Mouse (Mus musculus): ENCODE measurements around the gene Ksr1.
"Not testable (repeated sequence)": the region's sequence is repeated elsewhere in the genome, so short reads cannot be mapped to it uniquely, and the experiment has no call there.

Ksr1 gene

GRCm38 (mm10) chr11:79005578-79006394 is 140.4 kb downstream of the Ksr1 start:
- no peak for DNase-seq

DNA sequence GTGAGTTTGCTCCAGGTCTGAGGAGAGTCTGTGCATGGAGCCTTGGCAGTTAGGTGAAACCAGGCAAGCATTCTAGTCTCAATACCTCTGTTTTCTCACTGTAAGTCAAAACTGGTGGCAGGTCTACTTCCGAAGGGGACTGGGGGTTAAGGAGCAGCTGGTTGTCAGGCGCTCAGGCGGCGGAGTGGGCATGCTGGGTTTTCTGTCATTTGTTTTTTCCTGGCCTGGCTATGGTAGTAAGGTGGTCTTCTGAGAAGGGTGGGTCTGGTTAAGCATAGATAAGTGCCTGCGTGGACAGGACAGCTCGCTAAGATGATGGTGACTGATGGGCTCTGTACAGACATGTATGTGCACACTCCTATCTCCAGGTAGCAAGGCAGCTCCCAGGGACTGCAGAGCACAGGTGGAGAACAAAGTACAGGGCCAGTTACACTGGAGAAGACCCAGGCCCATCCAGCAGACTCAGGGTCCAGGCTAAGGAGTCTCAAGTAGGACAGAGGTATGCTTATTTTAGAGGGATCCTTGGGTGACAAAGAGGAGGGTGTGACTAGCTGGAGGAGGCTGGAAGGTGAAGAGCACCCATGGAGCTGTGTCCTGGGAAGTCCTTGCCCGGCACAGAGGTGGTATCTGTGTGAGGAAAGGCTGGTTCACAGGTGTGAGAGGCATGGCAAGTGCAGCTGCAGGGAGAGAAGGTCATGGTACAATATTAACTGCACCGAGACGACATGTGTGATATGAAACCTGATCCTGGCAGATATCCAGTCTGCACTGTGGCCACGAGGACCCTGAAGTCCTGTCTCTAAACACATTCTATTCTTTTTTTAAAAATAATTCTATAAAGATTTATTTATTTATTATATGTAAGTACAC is 142.2 kb downstream of the Ksr1 start:
- no peak for DNase-seq

DNA sequence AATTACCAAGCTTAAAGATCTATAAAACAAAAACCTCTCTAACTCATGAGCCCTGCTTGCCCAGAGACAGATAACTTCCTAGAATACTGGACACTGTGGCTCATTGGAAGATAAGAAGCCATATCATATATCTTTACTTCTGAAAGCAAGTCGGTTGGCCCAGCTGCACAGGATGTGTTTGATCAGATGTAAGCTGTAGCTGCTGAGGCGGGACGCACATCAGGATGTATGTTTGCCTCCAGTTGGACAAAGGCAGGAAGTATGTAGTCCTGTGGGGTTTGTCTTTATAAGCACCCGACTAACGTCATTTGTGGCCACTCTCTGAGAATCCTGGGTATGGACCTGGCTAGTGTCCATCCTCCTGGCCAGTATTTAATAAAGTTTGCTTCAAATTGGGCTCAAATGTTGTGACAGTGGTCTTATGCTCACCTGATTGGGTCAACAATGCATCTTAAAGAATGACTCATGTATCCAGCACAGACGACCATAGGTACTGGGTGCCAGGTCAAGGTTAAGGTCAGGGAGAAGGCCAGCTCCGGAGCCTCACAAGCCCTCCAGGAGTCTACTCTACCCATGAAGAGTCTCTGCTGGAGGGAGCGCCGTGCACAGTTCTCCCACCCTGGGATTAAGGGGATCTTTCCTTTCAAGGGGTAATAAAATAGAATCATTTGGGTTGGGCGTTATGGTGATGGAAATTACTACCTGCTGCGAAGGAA is 143.0 kb downstream of the Ksr1 start:
- no peak for DNase-seq

DNA sequence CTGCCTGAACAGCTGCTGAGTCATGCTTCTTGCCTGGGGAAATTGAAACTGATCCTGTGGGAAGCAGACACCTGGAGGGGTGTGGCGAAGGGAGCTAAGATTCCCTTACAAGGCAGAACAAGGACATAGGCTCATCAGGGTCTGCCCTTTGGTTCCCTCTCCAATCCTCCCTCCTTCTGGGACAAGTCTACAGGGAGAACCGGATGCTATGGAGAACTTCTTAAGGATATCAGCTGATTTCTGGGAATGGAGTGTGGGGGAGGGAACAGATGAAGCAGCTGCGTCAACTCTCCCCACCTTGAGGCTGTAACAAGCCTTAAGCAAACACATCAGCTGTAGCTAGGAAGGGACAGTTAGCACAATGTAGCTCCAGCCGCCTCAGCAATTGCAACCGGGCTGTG is 143.7 kb downstream of the Ksr1 start:
- no peak for DNase-seq

DNA sequence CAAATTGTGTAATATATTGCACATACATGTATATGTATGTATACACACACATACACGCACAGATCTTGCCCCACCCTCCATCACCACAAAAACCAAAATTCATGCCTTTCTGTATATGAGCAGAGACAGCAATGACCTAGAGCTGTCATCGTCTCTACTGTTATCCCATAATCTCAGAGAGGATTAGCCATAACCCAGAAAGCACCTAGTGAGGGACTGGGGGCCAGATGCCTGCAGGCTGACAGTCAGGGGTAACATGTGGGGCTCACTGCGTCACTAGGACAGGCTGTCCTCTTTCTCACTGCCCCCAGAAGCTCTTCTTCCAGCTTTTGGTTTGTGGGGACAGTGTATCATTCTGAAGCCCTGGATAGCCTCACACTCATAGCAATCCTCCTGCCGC is 144.3 kb downstream of the Ksr1 start:
- DNase-seq, result no peak

DNA sequence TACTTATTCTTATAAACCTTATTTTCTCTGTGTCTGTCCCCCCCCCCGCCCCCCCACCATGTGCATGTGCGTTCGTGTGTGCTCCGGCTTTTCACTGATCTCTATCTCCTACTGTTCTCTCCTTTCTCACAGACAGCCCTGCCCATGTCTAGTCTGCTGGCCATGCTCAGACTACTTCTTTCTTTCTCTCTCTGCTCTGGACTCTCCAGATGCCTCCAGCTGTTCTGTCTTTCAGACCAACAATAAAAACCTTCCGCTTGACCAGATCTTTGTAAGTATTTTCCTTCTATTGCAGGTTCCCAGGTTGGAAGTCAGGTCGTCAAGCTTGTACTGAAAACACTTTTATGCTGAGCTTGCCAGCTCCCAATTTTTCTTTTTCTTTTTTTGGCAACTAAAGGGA is 147.1 kb downstream of the Ksr1 start:
- no peak for DNase-seq

GRCm38 (mm10) chr11:78990875-78991543 is 155.2 kb downstream of the Ksr1 start:
- DNase-seq, result not testable (repeated sequence)

DNA sequence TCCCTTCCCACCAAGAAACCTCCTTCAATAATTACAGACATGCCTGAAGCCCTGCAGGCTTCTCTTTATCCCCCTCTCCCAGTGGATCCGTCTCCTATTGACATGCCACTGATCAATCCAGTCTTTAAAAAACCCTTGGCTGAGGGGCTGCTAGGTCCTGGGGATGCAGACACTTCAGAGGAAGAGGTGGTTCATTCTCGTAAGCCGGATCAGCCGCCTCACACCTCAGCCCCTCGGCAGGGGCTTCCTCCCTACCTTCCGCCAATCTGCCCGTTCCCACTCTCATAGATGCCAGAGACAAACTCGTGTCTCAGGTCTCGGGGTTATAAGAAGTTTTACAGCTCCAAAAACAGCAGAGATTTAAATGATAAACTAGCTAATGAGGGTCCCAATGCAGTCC is 156.1 kb downstream of the Ksr1 start:
- DNase-seq, result no peak

DNA sequence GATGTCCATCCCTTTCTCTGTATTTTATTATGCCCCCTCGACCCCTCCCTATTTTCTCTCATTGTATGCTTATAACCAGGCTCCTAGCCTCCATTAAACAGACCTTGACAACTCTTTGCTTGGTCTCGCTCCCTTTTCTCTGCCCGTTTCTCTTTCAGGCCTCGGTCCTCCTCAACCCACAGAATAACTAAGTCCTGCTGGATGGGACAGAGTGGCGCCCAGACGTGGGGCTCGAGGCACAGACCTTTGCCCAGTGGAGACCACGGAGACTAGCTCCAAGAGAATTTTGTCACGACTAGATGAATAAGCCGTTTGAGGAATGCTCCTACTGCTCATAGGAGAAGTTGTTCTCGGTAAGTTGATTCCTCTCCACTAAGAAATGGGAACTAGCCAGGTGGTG is 157.0 kb downstream of the Ksr1 start:
- not testable (repeated sequence) for DNase-seq

GRCm38 (mm10) chr11:78986311-78987002 is 159.8 kb downstream of the Ksr1 start:
- DNase-seq, result no peak

DNA sequence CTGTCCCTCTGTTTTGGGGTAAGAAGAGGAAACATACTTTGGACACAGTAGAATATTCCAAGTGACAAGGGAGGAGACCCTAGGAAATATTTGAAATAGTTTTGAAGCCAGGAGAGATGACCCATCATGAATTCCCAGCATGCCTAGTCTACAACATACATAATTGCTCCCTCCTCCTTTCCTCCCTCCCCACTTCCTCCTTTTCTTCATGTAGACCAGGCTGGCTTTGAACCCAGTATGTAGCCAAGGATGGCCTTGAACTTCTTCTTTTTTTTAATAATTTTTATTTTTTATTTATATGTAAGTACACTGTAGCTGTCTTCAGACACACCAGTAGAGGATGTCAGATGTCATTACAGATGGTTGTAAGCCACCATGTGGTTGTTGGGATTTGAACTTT is 160.7 kb downstream of the Ksr1 start:
- DNase-seq, result no peak

- peak; percentile 66 to 71 for DNase-seq
These were observed 161.6 kb downstream of the Ksr1 start, which contains the start of gene Lgals9 for GRCm38 (mm10) chr11:78984483-78985177. Gene Lgals9, minus strand, starts transcription at chr11:78984946.

- no peak for DNase-seq
These were observed 162.7 kb downstream of the Ksr1 start for GRCm38 (mm10) chr11:78983539-78983938.

GRCm38 (mm10) chr11:78982513-78983291 is 163.5 kb downstream of the Ksr1 start:
- DNase-seq, result no peak

- DNase-seq, result no peak
These were observed 164.2 kb downstream of the Ksr1 start for GRCm38 (mm10) chr11:78982042-78982441.

DNA sequence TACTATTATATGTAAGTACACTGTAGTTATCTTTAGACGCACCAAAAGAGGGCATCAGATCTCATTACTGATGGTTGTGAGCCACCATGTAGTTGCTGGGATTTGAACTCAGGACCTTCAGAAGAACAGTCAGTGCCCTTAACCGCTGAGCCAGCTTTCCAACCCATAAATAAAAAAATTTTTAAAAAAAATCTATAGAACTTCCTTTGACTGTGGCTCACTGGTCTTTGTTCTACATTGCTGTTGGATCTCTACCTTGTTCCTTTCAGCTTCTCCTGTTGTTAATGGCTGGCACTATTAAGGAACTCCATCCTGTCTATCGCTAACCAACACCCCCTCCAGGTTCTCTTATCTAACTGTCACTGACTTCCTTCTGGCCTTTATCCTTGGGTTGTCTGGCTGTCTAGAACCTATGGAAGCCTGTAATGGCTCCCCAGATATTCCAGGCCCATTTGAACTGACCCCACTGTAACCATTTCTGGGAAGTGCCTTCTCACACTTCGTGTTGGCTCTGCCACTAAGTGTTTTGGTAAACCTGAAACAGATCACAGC is 166.0 kb downstream of the Ksr1 start:
- DNase-seq, result no peak

- no peak for DNase-seq
These were observed 167.8 kb downstream of the Ksr1 start for GRCm38 (mm10) chr11:78978176-78979019.

GRCm38 (mm10) chr11:78976731-78977510 is 169.3 kb downstream of the Ksr1 start:
- DNase-seq, result no peak

Data from kidney, adult 8-10 months (tissue).